Mouse (Mus musculus): ENCODE results near the gene Cacna1d. TPM values are rescaled to one million over a fixed set of nuclear protein-coding genes. Genes with fewer than 3 reads are reported as not detected.

Gene Cacna1d
- total and polyA plus RNA-seq, 3 experiments = 0.04 to 0.66 (median 0.08) TPM

GRCm38 (mm10) chr14:30172821-30173755, 318.2 kb downstream of the Cacna1d start:
- DNase-seq (ENCODE audit: extremely low read depth) = no peak
- Histone ChIP-seq H3K9ac (ENCODE audit: insufficient read depth, low read depth) (no peak overlapping the region), H3K9me3 (replicated peaks; ENCODE audit: low read length) (no peaks in the 10 kb centered on the region), H3K27me3 (replicated peaks) (no peaks in the 10 kb centered on the region), H3K4me1 (ENCODE audit: control insufficient read depth in 1 of 2, insufficient read depth in 2 of 2) (no peaks in the 10 kb centered on the region), H3K27ac (ENCODE audit: insufficient read depth, low read depth) (no peak overlapping the region), H3K4me3 (replicated peaks in 1 of 3; ENCODE audit: low read depth in 2 of 3, low read length in 2 of 3, poor library complexity in 1 of 3) (no peak overlapping the region), H3K4me2 (ENCODE audit: insufficient read depth, low read depth, poor library complexity, severe bottlenecking) (no peak overlapping the region), H3K36me3 (replicated peaks in 1 of 2; ENCODE audit: control insufficient read depth in 1 of 2, insufficient read depth in 1 of 2, low read length in 1 of 2) (no peaks in the 10 kb centered on the region), H3K79me2 (replicated peaks; ENCODE audit: control insufficient read depth, extremely low read depth, insufficient read depth, poor library complexity, severe bottlenecking) (no peaks in the 10 kb centered on the region)
- dilution Hi-C loops (cut with MboI; ENCODE audit: extremely low pct_ligation_motif_present, extremely low pct_unique_long_range_greater_than_20kb, low sequenced_read_pairs) (no loop called here), in situ Hi-C loops (cut with MboI; ENCODE audit: low pct_ligation_motif_present, low pct_unique_long_range_greater_than_20kb, low sequenced_read_pairs) (no loop called here)
- no peak for TF ChIP-seq E2F4 (IDR thresholded peaks at IDR 0.05; ENCODE audit: insufficient replicate concordance, low read depth, low read length)
- no peak for TF ChIP-seq MYC (IDR thresholded peaks at IDR 0.05; ENCODE audit: low read depth, low read length)
- TF ChIP-seq RAD21 (IDR thresholded peaks at IDR 0.05; ENCODE audit: low read depth, low read length) = no peak
- no peak for TF ChIP-seq ZMIZ1 (IDR thresholded peaks at IDR 0.05; ENCODE audit: low read depth, low read length)
- no peak for TF ChIP-seq ETS1 (conservative IDR thresholded peaks at IDR 0.05; ENCODE audit: low read depth, low read length)
- TF ChIP-seq ELF1 (IDR thresholded peaks at IDR 0.05; ENCODE audit: low read depth, low read length) = no peak
- no peak for TF ChIP-seq MAX (IDR thresholded peaks at IDR 0.05; ENCODE audit: low read length)
- no peak for TF ChIP-seq JUN (IDR thresholded peaks at IDR 0.05; ENCODE audit: insufficient read depth, low read depth, low read length)
- no peak for TF ChIP-seq BHLHE40 (IDR thresholded peaks at IDR 0.05; ENCODE audit: low read depth, low read length)
- TF ChIP-seq POLR2A (IDR thresholded peaks at IDR 0.05; ENCODE audit: low read depth, low read length) = no peak
- TF ChIP-seq EP300 (IDR thresholded peaks at IDR 0.05; ENCODE audit: low read length) = no peak
- no peak for TF ChIP-seq USF1 (IDR thresholded peaks at IDR 0.05; ENCODE audit: low read depth, low read length)

GRCm38 (mm10) chr14:30171593-30171992, 319.7 kb downstream of the Cacna1d start:
- H3K9ac ChIP-seq (ENCODE audit: insufficient read depth, low read depth) = no peak overlapping the region
- TF ChIP-seq TCF12 (IDR thresholded peaks at IDR 0.05; ENCODE audit: low read depth, low read length) (no peak), TBP (conservative IDR thresholded peaks at IDR 0.05; ENCODE audit: low read depth, low read length) (no peak), RCOR1 (conservative IDR thresholded peaks at IDR 0.05; ENCODE audit: low read depth, low read length) (no peak), MAFK (IDR thresholded peaks at IDR 0.05; ENCODE audit: insufficient replicate concordance, low read length) (no peak), MAZ (IDR thresholded peaks at IDR 0.05; ENCODE audit: low read depth, low read length) (no peak), ELF1 (IDR thresholded peaks at IDR 0.05; ENCODE audit: low read depth, low read length) (no peak), MYC (IDR thresholded peaks at IDR 0.05; ENCODE audit: low read depth, low read length) (no peak), CHD2 (IDR thresholded peaks at IDR 0.05; ENCODE audit: low read length) (no peak), ZMIZ1 (IDR thresholded peaks at IDR 0.05; ENCODE audit: low read depth, low read length) (no peak), HCFC1 (IDR thresholded peaks at IDR 0.05; ENCODE audit: low read depth, low read length) (no peak), ETS1 (conservative IDR thresholded peaks at IDR 0.05; ENCODE audit: low read depth, low read length) (no peak), EP300 (IDR thresholded peaks at IDR 0.05; ENCODE audit: low read length) (no peak), GABPA (IDR thresholded peaks at IDR 0.05; ENCODE audit: insufficient replicate concordance, low read depth, low read length) (no peak), RAD21 (IDR thresholded peaks at IDR 0.05; ENCODE audit: low read depth, low read length) (no peak)
- no peak overlapping the region for H3K4me3 ChIP-seq (replicated peaks in 1 of 3; ENCODE audit: low read depth in 2 of 3, low read length in 2 of 3, poor library complexity in 1 of 3)
- H3K36me3 ChIP-seq (replicated peaks in 1 of 2; ENCODE audit: control insufficient read depth in 1 of 2, insufficient read depth in 1 of 2, low read length in 1 of 2) = no peaks in the 10 kb centered on the region
- H3K4me2 ChIP-seq (ENCODE audit: insufficient read depth, low read depth, poor library complexity, severe bottlenecking) = no peak overlapping the region
- no peaks in the 10 kb centered on the region for H3K27me3 ChIP-seq (replicated peaks)
- no peaks in the 10 kb centered on the region for H3K4me1 ChIP-seq (ENCODE audit: control insufficient read depth in 1 of 2, insufficient read depth in 2 of 2)
- no peaks in the 10 kb centered on the region for H3K79me2 ChIP-seq (replicated peaks; ENCODE audit: control insufficient read depth, extremely low read depth, insufficient read depth, poor library complexity, severe bottlenecking)
- DNase-seq (ENCODE audit: extremely low read depth) = no peak
- in situ Hi-C loops (cut with MboI; ENCODE audit: low pct_ligation_motif_present, low pct_unique_long_range_greater_than_20kb, low sequenced_read_pairs) (no loop called here), dilution Hi-C loops (cut with MboI; ENCODE audit: extremely low pct_ligation_motif_present, extremely low pct_unique_long_range_greater_than_20kb, low sequenced_read_pairs) (no loop called here)
- no peak overlapping the region for H3K27ac ChIP-seq (ENCODE audit: insufficient read depth, low read depth)
- H3K9me3 ChIP-seq (replicated peaks; ENCODE audit: low read length) = no peaks in the 10 kb centered on the region

All from CH12.LX (cell line).